Mouse (Mus musculus) limb, embryonic 13.5 days (tissue): ENCODE results near the gene Crnkl1. TPM values are rescaled to one million over a fixed set of nuclear protein-coding genes. Genes with fewer than 3 reads are reported as not detected.

ENCODE experiments used
- ATAC-seq: fragments of 200-750 bp; cut with Nextera tagmentation; 2 replicates; pipeline ENCODE4 v1.8.0; 2017; ENCODE audit warnings: low read depth, moderate number of reproducible peaks, moderate TSS enrichment; ENCODE audit not compliant: low FRiP score
- H3K27ac ChIP-seq: fragments of 300-500 bp; sonication (generic); 2 replicates; pipeline ENCODE4 v1.5.1; 2015; ENCODE audit warnings: inconsistent platforms, mild to moderate bottlenecking, moderate library complexity
- H3K27me3 ChIP-seq: fragments of 300-500 bp; sonication (generic); 2 replicates; pipeline ENCODE4 v1.6.1; 2015; ENCODE audit warnings: mild to moderate bottlenecking, inconsistent platforms
- H3K36me3 ChIP-seq: fragments of 300-500 bp; sonication (generic); 2 replicates; pipeline ENCODE4 v1.6.1; 2015; ENCODE audit warnings: inconsistent platforms, mild to moderate bottlenecking, moderate library complexity
- H3K4me1 ChIP-seq: fragments of 300-500 bp; sonication (generic); 2 replicates; pipeline ENCODE4 v1.6.1; 2015; ENCODE audit warnings: inconsistent platforms
- H3K4me2 ChIP-seq: fragments of 300-500 bp; sonication (generic); replicated peaks from 2 replicates; pipeline ENCODE4 v1.6.1; 2015; ENCODE audit warnings: inconsistent platforms, mild to moderate bottlenecking, moderate library complexity
- H3K4me3 ChIP-seq: fragments of 300-500 bp; sonication (generic); 2 replicates; pipeline ENCODE4 v1.5.1; 2015; ENCODE audit warnings: moderate library complexity, mild to moderate bottlenecking, inconsistent platforms
- H3K9ac ChIP-seq: fragments of 300-500 bp; sonication (generic); 2 replicates; pipeline ENCODE4 v1.6.1; 2015; ENCODE audit warnings: mild to moderate bottlenecking, inconsistent platforms
- H3K9me3 ChIP-seq: fragments of 300-500 bp; sonication (generic); 2 replicates; pipeline ENCODE4 v1.6.1; 2016; ENCODE audit warnings: inconsistent platforms
- WGBS: fragments of 180-500 bp; shearing (Covaris S2); methylation state at CpG from one replicate; pipeline ENCODE4 v1.1.7; 2015; 5-methylcytosine and 5-hydroxymethylcytosine counted together
- polyA plus RNA-seq: library from polyadenylated mRNA; unstranded; fragments of >200 nt; fragmentation: Nextera tagmentation; extraction: Ambion mirVana; gene quantifications from 2 replicates; pipeline ENCODE4 v1.2.1, GENCODE M21; 2015

The Crnkl1 gene
- polyA plus RNA-seq: 33.6 and 34.5 TPM in 2 replicates

- H3K9ac ChIP-seq: peak within 1 kb of the TSS; percentile 78
- no peaks in the 10 kb centered on the region for H3K27me3 ChIP-seq
- H3K4me3 ChIP-seq: peak within 1 kb of the TSS; percentile 83
- under 1% methylated on average over 61 of the region's 61 CpGs for WGBS
- H3K4me2 ChIP-seq: peak within 1 kb of the TSS; percentile 93
- no peak within 1 kb of the TSS for H3K27ac ChIP-seq
- peaks cover 7% of the 10 kb centered on the region for H3K4me1 ChIP-seq
- ATAC-seq: peak; percentile 98
- no peaks in the 10 kb centered on the region for H3K9me3 ChIP-seq
- peaks cover 28% of the 10 kb centered on the region for H3K36me3 ChIP-seq
These were observed at the start of gene Crnkl1, which contains the start of gene Cfap61 for GRCm38 (mm10) chr2:145934339-145935231. Crnkl1 (minus strand) TSS chr2:145935014. Cfap61 (plus strand) TSS chr2:145934784.

GRCm38 (mm10) chr2:145982317-145983045, 47.7 kb upstream of the Crnkl1 start:
- ATAC-seq: no peak
- no peak overlapping the region for H3K4me2 ChIP-seq
- peaks cover 22% of the 10 kb centered on the region for H3K4me1 ChIP-seq
- H3K4me3 ChIP-seq: no peak overlapping the region
- 72% methylated on average over 9 of the region's 9 CpGs for WGBS
- H3K27me3 ChIP-seq: no peaks in the 10 kb centered on the region
- no peak overlapping the region for H3K27ac ChIP-seq
- no peaks in the 10 kb centered on the region for H3K9me3 ChIP-seq
- H3K9ac ChIP-seq: no peak overlapping the region
- H3K36me3 ChIP-seq: no peaks in the 10 kb centered on the region

GRCm38 (mm10) chr2:145981699-145982112, 46.9 kb upstream of the Crnkl1 start:
- H3K4me3 ChIP-seq: no peak overlapping the region
- H3K36me3 ChIP-seq: no peaks in the 10 kb centered on the region
- no peak overlapping the region for H3K9ac ChIP-seq
- peaks cover 22% of the 10 kb centered on the region for H3K4me1 ChIP-seq
- no peaks in the 10 kb centered on the region for H3K27me3 ChIP-seq
- no peak overlapping the region for H3K4me2 ChIP-seq
- H3K9me3 ChIP-seq: no peaks in the 10 kb centered on the region
- ATAC-seq: no peak
- 17% methylated on average over 6 of the region's 6 CpGs for WGBS
- H3K27ac ChIP-seq: no peak overlapping the region

GRCm38 (mm10) chr2:145980881-145981280, 46.1 kb upstream of the Crnkl1 start:
- Histone ChIP-seq H3K9ac (no peak overlapping the region), H3K4me3 (no peak overlapping the region), H3K4me2 (no peak overlapping the region), H3K4me1 (peaks cover 22% of the 10 kb centered on the region), H3K36me3 (no peaks in the 10 kb centered on the region), H3K9me3 (no peaks in the 10 kb centered on the region), H3K27me3 (no peaks in the 10 kb centered on the region), H3K27ac (no peak overlapping the region)
- WGBS: 83% methylated on average over 9 of the region's 9 CpGs
- ATAC-seq: no peak

- no peaks in the 10 kb centered on the region for H3K27me3 ChIP-seq
- WGBS: 44% methylated on average over 4 of the region's 4 CpGs
- no peak overlapping the region for H3K9ac ChIP-seq
- H3K36me3 ChIP-seq: no peaks in the 10 kb centered on the region
- H3K4me3 ChIP-seq: no peak overlapping the region
- no peak overlapping the region for H3K4me2 ChIP-seq
- peaks cover 22% of the 10 kb centered on the region for H3K4me1 ChIP-seq
- ATAC-seq: no peak
- no peak overlapping the region for H3K27ac ChIP-seq
- H3K9me3 ChIP-seq: no peaks in the 10 kb centered on the region
These were observed 44.8 kb upstream of the Crnkl1 start for GRCm38 (mm10) chr2:145979616-145980015.

- Histone ChIP-seq H3K27me3 (no peaks in the 10 kb centered on the region), H3K9me3 (no peaks in the 10 kb centered on the region), H3K27ac (no peak overlapping the region), H3K9ac (no peak overlapping the region), H3K4me1 (no peaks in the 10 kb centered on the region), H3K36me3 (no peaks in the 10 kb centered on the region), H3K4me2 (no peak overlapping the region), H3K4me3 (no peak overlapping the region)
- no peak for ATAC-seq
- 89% methylated on average over 4 of the region's 4 CpGs for WGBS
These were observed 37.8 kb upstream of the Crnkl1 start for GRCm38 (mm10) chr2:145972571-145972970.

GRCm38 (mm10) chr2:145971237-145972010, 36.6 kb upstream of the Crnkl1 start:
- Histone ChIP-seq H3K9me3 (no peaks in the 10 kb centered on the region), H3K9ac (no peak overlapping the region), H3K36me3 (no peaks in the 10 kb centered on the region), H3K27ac (no peak overlapping the region), H3K27me3 (no peaks in the 10 kb centered on the region), H3K4me2 (no peak overlapping the region), H3K4me1 (no peaks in the 10 kb centered on the region), H3K4me3 (no peak overlapping the region)
- 89% methylated on average over 20 of the region's 20 CpGs for WGBS
- no peak for ATAC-seq

- Histone ChIP-seq H3K9me3 (no peaks in the 10 kb centered on the region), H3K4me2 (no peak overlapping the region), H3K27me3 (no peaks in the 10 kb centered on the region), H3K4me3 (no peak overlapping the region), H3K27ac (no peak overlapping the region), H3K36me3 (no peaks in the 10 kb centered on the region), H3K4me1 (no peaks in the 10 kb centered on the region), H3K9ac (no peak overlapping the region)
- 86% methylated on average over 12 of the region's 12 CpGs for WGBS
- no peak for ATAC-seq
These were observed 35.9 kb upstream of the Crnkl1 start for GRCm38 (mm10) chr2:145970751-145971150.

GRCm38 (mm10) chr2:145961861-145962260, 27.0 kb upstream of the Crnkl1 start:
- no peaks in the 10 kb centered on the region for H3K4me1 ChIP-seq
- H3K9me3 ChIP-seq: no peaks in the 10 kb centered on the region
- WGBS: 87% methylated on average over 5 of the region's 5 CpGs
- no peak for ATAC-seq
- H3K9ac ChIP-seq: no peak overlapping the region
- no peak overlapping the region for H3K27ac ChIP-seq
- no peaks in the 10 kb centered on the region for H3K36me3 ChIP-seq
- no peak overlapping the region for H3K4me2 ChIP-seq
- H3K4me3 ChIP-seq: no peak overlapping the region
- H3K27me3 ChIP-seq: 0 out of 2 replicates have a peak, but pooled peaks cover 2% of the 10 kb centered on the region

GRCm38 (mm10) chr2:145958551-145958950, 23.7 kb upstream of the Crnkl1 start:
- ATAC-seq: no peak

GRCm38 (mm10) chr2:145958097-145958496, 23.3 kb upstream of the Crnkl1 start:
- WGBS: 86% methylated on average over 6 of the region's 6 CpGs

More at GRCm38 (mm10) chr2:145958551-145958950, 23.7 kb upstream of the Crnkl1 start:
- Histone ChIP-seq H3K27ac (no peak overlapping the region), H3K4me3 (no peak overlapping the region), H3K4me1 (no peaks in the 10 kb centered on the region), H3K36me3 (no peaks in the 10 kb centered on the region), H3K9ac (no peak overlapping the region), H3K4me2 (no peak overlapping the region), H3K9me3 (no peaks in the 10 kb centered on the region), H3K27me3 (0 out of 2 replicates have a peak, but pooled peaks cover 2% of the 10 kb centered on the region)
- 92% methylated on average over 7 of the region's 7 CpGs for WGBS

More at GRCm38 (mm10) chr2:145958097-145958496, 23.3 kb upstream of the Crnkl1 start:
- Histone ChIP-seq H3K4me1 (no peaks in the 10 kb centered on the region), H3K27ac (no peak overlapping the region), H3K9me3 (no peaks in the 10 kb centered on the region), H3K27me3 (0 out of 2 replicates have a peak, but pooled peaks cover 2% of the 10 kb centered on the region), H3K4me2 (no peak overlapping the region), H3K4me3 (no peak overlapping the region), H3K36me3 (no peaks in the 10 kb centered on the region), H3K9ac (no peak overlapping the region)
- no peak for ATAC-seq
